Mouse (Mus musculus) kidney, embryonic 14.5 days (tissue): ENCODE results near the gene Gm13696. TPM values are rescaled to one million over a fixed set of nuclear protein-coding genes. Genes with fewer than 3 reads are reported as not detected.
A peak's percentile ranks its signal among the peaks of the same experiment; 100 is the strongest.
"Not testable (repeated sequence)": the region's sequence is repeated elsewhere in the genome, so short reads cannot be mapped to it uniquely, and the experiment has no call there.

Experiments
- ATAC-seq: fragments of 200-750 bp; cut with Nextera tagmentation; 2 replicates; pipeline ENCODE4 v1.8.0; 2017; ENCODE audit warnings: moderate number of reproducible peaks, mild to moderate bottlenecking, moderate TSS enrichment, moderate library complexity; ENCODE audit not compliant: low FRiP score, low TSS enrichment
- H3K27ac ChIP-seq: fragments of 300-500 bp; sonication (generic); 2 replicates; pipeline ENCODE4 v1.5.1; 2014; ENCODE audit warnings: low read depth, mild to moderate bottlenecking, low read length, moderate library complexity, mixed read lengths
- H3K27me3 ChIP-seq: fragments of 300-500 bp; sonication (generic); 2 replicates; pipeline ENCODE4 v1.6.1; 2014; ENCODE audit warnings: mild to moderate bottlenecking, low read length; ENCODE audit not compliant: control insufficient read depth, insufficient read depth
- H3K36me3 ChIP-seq: fragments of 300-500 bp; sonication (generic); 2 replicates; pipeline ENCODE4 v1.6.1; 2014; ENCODE audit warnings: low read length, mixed read lengths; ENCODE audit not compliant: control insufficient read depth, insufficient read depth
- H3K4me1 ChIP-seq: fragments of 300-500 bp; sonication (generic); 2 replicates; pipeline ENCODE4 v1.6.1; 2014; ENCODE audit warnings: low read length, mixed read lengths; ENCODE audit not compliant: control insufficient read depth, insufficient read depth
- H3K4me2 ChIP-seq: fragments of 300-500 bp; sonication (generic); replicated peaks from 2 replicates; pipeline ENCODE4 v1.6.1; 2014; ENCODE audit warnings: low read depth, mild to moderate bottlenecking, low read length
- H3K4me3 ChIP-seq: fragments of 300-500 bp; sonication (generic); 2 replicates; pipeline ENCODE4 v1.5.1; 2014; ENCODE audit warnings: mild to moderate bottlenecking, low read length
- H3K9ac ChIP-seq: fragments of 300-500 bp; sonication (generic); 2 replicates; pipeline ENCODE4 v1.6.1; 2014; ENCODE audit warnings: low read depth, mild to moderate bottlenecking, low read length, moderate library complexity
- H3K9me3 ChIP-seq: fragments of 300-500 bp; sonication (generic); 2 replicates; pipeline ENCODE4 v1.6.1; 2016; ENCODE audit warnings: low read length; ENCODE audit not compliant: control insufficient read depth
- WGBS: fragments of 180-500 bp; shearing (Covaris S2); extraction: QIAGEN DNeasy Blood & Tissue Kit; methylation state at CpG from one replicate; pipeline ENCODE4 v1.1.7; 2014; 5-methylcytosine and 5-hydroxymethylcytosine counted together
- polyA plus RNA-seq: library from polyadenylated mRNA; unstranded; fragments of >200 nt; fragmentation: Nextera tagmentation; extraction: Ambion mirVana; gene quantifications from 2 replicates; pipeline ENCODE4 v1.2.1, GENCODE M21; 2014

Gene Gm13696
- polyA plus RNA-seq, 1 experiment from 2014 or later = not detected

- not testable (repeated sequence) for H3K27me3 ChIP-seq, H3K4me2 ChIP-seq, H3K27ac ChIP-seq, H3K4me3 ChIP-seq, H3K9ac ChIP-seq, ATAC-seq, H3K9me3 ChIP-seq, H3K36me3 ChIP-seq, H3K4me1 ChIP-seq
- no CpG with 5 or more reads among the region's 6 CpGs for WGBS
Observed at GRCm38 (mm10) chr2:83984443-83984842, 11.5 kb downstream of the Gm13696 start, which contains the start of gene Gm13697. TSS of gene Gm13697 (plus strand) at chr2:83984743.

- not testable (repeated sequence) for H3K4me3 ChIP-seq, H3K27ac ChIP-seq, H3K9ac ChIP-seq, H3K36me3 ChIP-seq, H3K4me2 ChIP-seq, H3K27me3 ChIP-seq, ATAC-seq, H3K9me3 ChIP-seq, H3K4me1 ChIP-seq
- WGBS = no CpG with 5 or more reads among the region's 6 CpGs
Observed at GRCm38 (mm10) chr2:83990253-83990652, 17.3 kb downstream of the Gm13696 start, which contains the start of gene Gm13691. TSS of gene Gm13691 (plus strand) at chr2:83990553.

- 29% methylated on average over 7 of the region's 9 CpGs for WGBS
- not testable (repeated sequence) for H3K27me3 ChIP-seq, H3K4me3 ChIP-seq, H3K4me1 ChIP-seq, H3K27ac ChIP-seq, H3K36me3 ChIP-seq, H3K4me2 ChIP-seq, H3K9me3 ChIP-seq, H3K9ac ChIP-seq
- ATAC-seq = 0 out of 2 replicates have a peak, but pooled peaks have one; percentile 55
Observed at GRCm38 (mm10) chr2:83993639-83994255, 20.8 kb downstream of the Gm13696 start.

- not testable (repeated sequence) for ATAC-seq, H3K9ac ChIP-seq, H3K4me3 ChIP-seq, H3K36me3 ChIP-seq, H3K4me1 ChIP-seq, H3K4me2 ChIP-seq, H3K9me3 ChIP-seq, H3K27ac ChIP-seq, H3K27me3 ChIP-seq
- WGBS = no CpG with 5 or more reads among the region's 3 CpGs
Observed at GRCm38 (mm10) chr2:83994526-83994925, 21.6 kb downstream of the Gm13696 start.

GRCm38 (mm10) chr2:84008913-84009312 is 36.0 kb downstream of the Gm13696 start:
- 66% methylated on average over 1 of the region's 1 CpGs for WGBS
- no peak overlapping the region for H3K4me3 ChIP-seq
- no peaks in the 10 kb centered on the region for H3K9me3 ChIP-seq
- no peak overlapping the region for H3K27ac ChIP-seq
- no peak overlapping the region for H3K4me2 ChIP-seq
- no peaks in the 10 kb centered on the region for H3K4me1 ChIP-seq
- H3K36me3 ChIP-seq = no peaks in the 10 kb centered on the region
- H3K9ac ChIP-seq = no peak overlapping the region
- no peaks in the 10 kb centered on the region for H3K27me3 ChIP-seq
- no peak for ATAC-seq

- Histone ChIP-seq H3K27me3 (no peaks in the 10 kb centered on the region), H3K4me3 (no peak overlapping the region), H3K36me3 (no peaks in the 10 kb centered on the region), H3K27ac (no peak overlapping the region), H3K4me2 (no peak overlapping the region), H3K9ac (no peak overlapping the region), H3K9me3 (no peaks in the 10 kb centered on the region), H3K4me1 (no peaks in the 10 kb centered on the region)
- WGBS = 75% methylated on average over 3 of the region's 3 CpGs
- no peak for ATAC-seq
Observed at GRCm38 (mm10) chr2:84009818-84010217, 36.9 kb downstream of the Gm13696 start.

- Histone ChIP-seq H3K4me1 (no peaks in the 10 kb centered on the region), H3K36me3 (no peaks in the 10 kb centered on the region), H3K9ac (no peak overlapping the region), H3K4me2 (no peak overlapping the region), H3K27me3 (no peaks in the 10 kb centered on the region), H3K9me3 (no peaks in the 10 kb centered on the region), H3K27ac (no peak overlapping the region), H3K4me3 (no peak overlapping the region)
- WGBS = 73% methylated on average over 6 of the region's 6 CpGs
- no peak for ATAC-seq
Observed at GRCm38 (mm10) chr2:84014572-84014971, 41.6 kb downstream of the Gm13696 start.

- ATAC-seq, H3K4me1 ChIP-seq, H3K36me3 ChIP-seq, H3K27ac ChIP-seq, H3K9me3 ChIP-seq, H3K27me3 ChIP-seq, H3K9ac ChIP-seq, H3K4me3 ChIP-seq, H3K4me2 ChIP-seq: not testable (repeated sequence)
- WGBS = 84% methylated on average over 4 of the region's 5 CpGs
Observed at GRCm38 (mm10) chr2:84016291-84016690, 43.4 kb downstream of the Gm13696 start.

DNA sequence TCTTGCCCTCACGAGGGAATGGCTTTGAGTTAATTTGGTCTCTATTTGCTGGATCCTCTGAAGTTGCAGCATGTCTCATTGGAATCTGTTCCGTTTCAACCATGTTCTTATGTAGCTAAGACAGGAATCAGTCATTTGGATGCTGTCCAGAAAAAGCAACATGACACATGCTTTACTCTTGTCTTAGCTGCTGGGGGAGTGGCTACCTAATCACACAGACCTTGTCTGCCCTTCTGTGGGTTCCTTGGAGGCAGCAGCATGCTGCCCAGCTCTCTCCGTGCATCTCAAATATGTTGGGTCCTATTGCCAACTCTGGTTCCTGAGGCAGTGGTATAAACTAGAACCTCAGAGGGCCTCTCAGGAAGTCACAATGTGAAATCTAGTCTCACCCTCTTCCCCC is 45.4 kb downstream of the Gm13696 start:
- H3K27ac ChIP-seq = peak overlapping the region; percentile 30; the same call in 1 of the 2 replicates
- ATAC-seq = no peak
- no peak overlapping the region for H3K4me3 ChIP-seq
- H3K4me1 ChIP-seq = no peaks in the 10 kb centered on the region
- no peaks in the 10 kb centered on the region for H3K27me3 ChIP-seq
- H3K9ac ChIP-seq = no peak overlapping the region
- no peaks in the 10 kb centered on the region for H3K36me3 ChIP-seq
- 53% methylated on average over 3 of the region's 3 CpGs for WGBS
- no peaks in the 10 kb centered on the region for H3K9me3 ChIP-seq
- H3K4me2 ChIP-seq = no peak overlapping the region
